Mouse (Mus musculus) layer of hippocampus, postnatal 10 days (tissue): ENCODE results near the gene Ppip5k2. TPM values are rescaled to one million over a fixed set of nuclear protein-coding genes. Genes with fewer than 3 reads are reported as not detected.
"Not testable (repeated sequence)": the region's sequence is repeated elsewhere in the genome, so short reads cannot be mapped to it uniquely, and the experiment has no call there.

Source experiments
- DNase-seq, 2 experiments: peaks; one replicate each; pipeline ENCODE4 v3.0.0; 2021; ENCODE audit warnings: low spot score in 2 of 2
- long read RNA-seq: library from polyadenylated mRNA; stranded (forward); transcript quantifications from one replicate; pipeline ENCODE4 v2.0.0, GENCODE M21; 2023
- total RNA-seq, 2 experiments: library from RNA; stranded (reverse); gene quantifications; 2 replicates each; pipeline ENCODE4 v1.2.3; 2021

The Ppip5k2 gene
- 10 to 100 TPM; 24.2 to 28.3 TPM for total RNA-seq
- long read RNA-seq, partial matches to known transcripts: 1 of 2 reads
- long read RNA-seq, other reads (novel, unspliced or antisense): 1 of 2 reads

DNA sequence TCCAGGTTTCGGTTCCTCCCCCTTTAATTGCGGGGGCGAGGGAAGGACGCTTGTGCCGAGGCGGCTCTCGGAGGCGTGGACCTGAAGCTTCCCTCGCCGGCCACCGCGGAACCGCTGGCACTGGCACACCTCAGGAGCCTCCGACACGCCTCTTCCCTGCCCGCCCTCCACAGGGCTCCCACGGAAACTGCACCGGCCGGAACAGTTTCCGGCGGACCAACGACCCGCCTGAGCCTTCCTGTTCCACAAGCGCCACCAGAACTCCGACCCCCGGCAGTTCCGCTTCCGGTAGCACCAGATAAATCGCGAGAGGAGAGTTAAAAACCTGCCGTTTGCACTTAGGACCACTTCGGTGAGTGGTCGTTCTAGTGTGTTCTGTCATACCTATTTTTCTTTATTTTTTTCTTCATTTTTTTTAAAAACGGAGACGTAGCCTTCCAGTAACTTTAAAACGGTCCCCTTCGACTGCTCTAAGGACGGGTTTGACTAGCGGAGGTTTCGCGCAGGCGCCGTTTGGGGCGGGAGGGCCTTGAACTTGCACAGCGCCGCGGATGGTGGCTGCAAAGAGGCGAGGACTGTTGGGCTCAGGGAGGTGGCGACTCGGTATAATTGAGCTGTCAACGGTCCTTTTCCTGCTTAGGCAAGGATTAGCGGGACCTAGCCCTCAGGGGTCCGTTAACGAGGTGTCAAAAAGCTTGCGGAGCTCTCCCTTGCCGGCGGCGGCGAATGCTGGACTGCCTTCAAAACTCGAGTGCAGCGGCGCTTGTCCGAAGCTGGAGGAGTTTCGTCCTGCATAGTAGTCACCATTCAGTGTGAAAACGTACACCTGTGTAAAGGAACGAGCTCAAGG is at the start of gene Ppip5k2, which contains the start of gene Gin1:
Gene Ppip5k2, minus strand, starts transcription at position 508 of the 850 bp plus-strand sequence.
Gene Gin1, plus strand, starts transcription at position 269 of the 850 bp plus-strand sequence.
- DNase-seq: peak; percentile 91 to 96

GRCm38 (mm10) chr1:97809255-97809912 is 39.2 kb upstream of the Ppip5k2 start:
- DNase-seq: no peak

GRCm38 (mm10) chr1:97804520-97804919 is 34.3 kb upstream of the Ppip5k2 start:
- DNase-seq: no peak

GRCm38 (mm10) chr1:97802207-97802902 is 32.1 kb upstream of the Ppip5k2 start:
- DNase-seq: no peak

DNA sequence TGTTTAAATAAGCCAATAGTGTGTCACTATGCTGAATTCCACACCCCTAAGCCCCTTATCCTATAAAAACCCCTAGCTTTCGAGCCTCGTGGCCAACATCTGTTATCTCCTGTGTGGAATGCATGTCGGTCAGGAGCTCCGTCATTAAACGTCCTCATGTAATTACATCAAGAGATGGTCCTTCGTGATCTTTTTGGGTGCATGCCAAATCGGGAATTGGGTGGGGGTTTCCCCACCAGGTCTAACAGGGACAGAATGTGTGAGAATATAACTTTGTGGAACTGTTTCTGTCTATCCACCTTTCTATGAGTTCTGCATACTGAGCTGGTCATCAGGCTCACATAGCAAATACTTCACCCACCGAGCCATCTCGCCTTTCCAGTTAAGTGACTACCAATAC is 25.7 kb upstream of the Ppip5k2 start:
- no peak for DNase-seq

DNA sequence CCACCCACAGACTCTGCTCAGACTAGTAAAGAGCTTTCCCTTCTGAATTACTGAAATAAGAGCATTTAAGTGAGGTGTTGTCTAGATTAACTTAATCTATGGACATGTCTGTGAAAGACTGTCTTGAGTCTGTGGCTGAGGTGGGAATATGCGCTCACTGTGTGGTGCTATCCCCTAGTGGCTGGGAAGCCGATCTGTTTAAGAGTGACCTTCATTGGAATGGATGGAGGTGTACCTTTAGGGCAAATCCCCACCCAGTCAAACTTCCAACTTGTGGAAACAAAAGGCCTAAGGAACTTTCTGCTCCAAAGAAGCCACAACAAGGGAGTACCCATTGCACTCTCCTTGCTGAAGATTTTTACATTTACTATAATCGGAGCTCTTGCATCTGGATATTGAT is 23.9 kb upstream of the Ppip5k2 start:
- DNase-seq: no peak

GRCm38 (mm10) chr1:97788490-97788889 is 18.3 kb upstream of the Ppip5k2 start:
- DNase-seq: no peak

DNA sequence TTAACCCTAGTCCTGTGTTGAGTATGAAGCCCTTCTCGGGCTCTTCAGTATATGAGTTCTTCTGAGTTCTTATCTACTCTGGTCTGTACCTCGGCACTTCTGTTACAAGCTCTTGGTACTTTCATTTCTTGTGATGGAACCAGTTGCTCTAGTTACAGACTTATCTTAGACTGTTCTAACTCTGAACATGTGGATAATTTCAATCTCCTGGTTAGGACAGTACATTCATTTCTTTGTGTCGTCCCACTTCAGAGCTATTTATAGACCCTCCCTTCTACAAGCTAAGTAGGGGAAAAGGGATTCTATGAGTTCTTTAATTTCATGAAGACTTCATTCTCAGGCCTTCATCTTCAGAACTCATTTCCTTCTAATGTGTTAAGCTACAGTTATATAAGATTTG is 17.5 kb upstream of the Ppip5k2 start:
- no peak for DNase-seq

GRCm38 (mm10) chr1:97785685-97786393 is 15.6 kb upstream of the Ppip5k2 start:
- DNase-seq: no peak

DNA sequence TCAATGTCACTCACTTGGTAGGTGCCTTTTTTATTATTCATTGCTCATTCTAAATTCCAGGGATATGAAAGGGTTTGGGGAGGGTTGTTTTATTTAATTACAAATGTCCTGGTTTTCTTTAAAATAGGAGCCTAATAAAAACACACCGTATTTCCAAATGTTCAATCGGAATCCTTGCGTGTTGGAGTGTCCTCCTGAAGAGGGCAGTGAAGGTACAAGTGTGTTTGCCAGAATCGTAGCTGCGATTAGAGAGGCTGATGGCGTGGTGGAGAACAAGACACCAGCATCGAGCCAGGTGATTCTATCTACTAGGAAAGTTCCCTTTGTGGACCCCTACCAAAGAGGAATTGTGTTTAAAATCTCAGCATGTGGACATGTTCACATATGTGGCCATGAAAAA is 14.7 kb upstream of the Ppip5k2 start:
- DNase-seq: no peak

GRCm38 (mm10) chr1:97781674-97782073 is 11.5 kb upstream of the Ppip5k2 start:
- no peak for DNase-seq

- DNase-seq: no peak
These were observed 3.8 kb upstream of the Ppip5k2 start for GRCm38 (mm10) chr1:97773973-97774372.

DNA sequence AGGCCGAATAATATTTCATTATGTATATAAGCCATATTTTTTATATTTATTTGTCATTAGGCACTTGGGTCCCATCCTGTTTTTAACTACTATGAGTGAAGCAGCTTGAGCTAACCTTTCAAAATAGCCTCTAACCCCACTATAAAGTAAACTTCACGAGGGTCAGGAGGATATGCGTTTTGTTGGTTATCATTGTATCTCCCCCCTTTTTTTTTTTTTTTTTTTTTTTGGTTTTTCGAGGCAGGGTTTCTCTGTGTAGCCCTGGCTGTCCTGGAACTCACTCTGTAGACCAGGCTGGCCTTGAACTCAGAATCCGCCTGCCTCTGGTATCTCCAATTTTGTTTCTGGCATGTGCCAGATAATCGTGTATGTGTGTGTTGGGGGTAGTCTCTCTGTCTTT is 3.2 kb upstream of the Ppip5k2 start:
- DNase-seq: no peak

- DNase-seq: no peak
These were observed 1.5 kb upstream of the Ppip5k2 start for GRCm38 (mm10) chr1:97771727-97772126.

- no peak for DNase-seq
These were observed 907 bp upstream of the Ppip5k2 start for GRCm38 (mm10) chr1:97771118-97771517.

GRCm38 (mm10) chr1:97769294-97769903 is 812 bp downstream of the Ppip5k2 start:
- peak in 1 of 2 experiments; percentile 17 for DNase-seq

- DNase-seq: no peak
These were observed 1.3 kb downstream of the Ppip5k2 start for GRCm38 (mm10) chr1:97768906-97769293.

- DNase-seq: no peak
These were observed 2.1 kb downstream of the Ppip5k2 start for GRCm38 (mm10) chr1:97768089-97768488.

DNA sequence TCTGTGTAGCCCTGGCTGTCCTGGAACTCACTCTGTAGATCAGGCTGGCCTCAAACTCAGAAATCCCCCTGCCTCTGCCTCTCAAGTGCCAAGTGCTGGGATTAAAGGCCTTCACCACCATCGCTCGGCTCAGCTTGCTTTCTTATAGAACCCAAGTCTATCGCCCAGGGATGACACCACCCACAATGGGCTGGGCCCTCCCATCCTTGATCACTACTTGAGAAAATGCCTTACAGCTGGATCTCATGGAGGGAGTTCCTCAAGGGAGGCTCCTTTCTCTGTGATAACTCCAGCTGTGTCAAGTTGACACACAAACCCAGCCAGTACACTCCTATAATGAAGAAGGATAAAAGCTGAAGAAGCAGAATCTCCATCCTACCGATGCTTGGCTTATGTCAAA is 4.5 kb downstream of the Ppip5k2 start:
- DNase-seq: not testable (repeated sequence)

DNA sequence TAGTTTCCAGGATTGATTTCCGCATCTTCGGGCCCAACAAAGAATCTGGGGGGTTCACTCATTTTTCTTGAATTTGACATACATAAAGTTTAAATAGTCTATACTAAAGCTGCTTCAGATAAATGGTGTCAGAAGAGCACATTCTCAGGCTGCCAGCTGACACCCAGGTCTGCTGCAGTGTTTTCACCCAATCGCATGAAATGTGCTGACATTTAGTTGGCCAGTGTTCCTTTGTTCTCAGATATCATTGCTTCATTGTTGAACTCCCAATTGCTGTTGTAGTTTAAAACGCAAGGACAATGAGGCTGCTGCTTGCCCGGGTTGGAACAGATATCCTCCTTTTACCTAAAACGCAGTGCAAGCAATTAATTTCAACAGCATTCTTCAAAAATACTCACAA is 8.7 kb downstream of the Ppip5k2 start:
- DNase-seq: no peak

DNA sequence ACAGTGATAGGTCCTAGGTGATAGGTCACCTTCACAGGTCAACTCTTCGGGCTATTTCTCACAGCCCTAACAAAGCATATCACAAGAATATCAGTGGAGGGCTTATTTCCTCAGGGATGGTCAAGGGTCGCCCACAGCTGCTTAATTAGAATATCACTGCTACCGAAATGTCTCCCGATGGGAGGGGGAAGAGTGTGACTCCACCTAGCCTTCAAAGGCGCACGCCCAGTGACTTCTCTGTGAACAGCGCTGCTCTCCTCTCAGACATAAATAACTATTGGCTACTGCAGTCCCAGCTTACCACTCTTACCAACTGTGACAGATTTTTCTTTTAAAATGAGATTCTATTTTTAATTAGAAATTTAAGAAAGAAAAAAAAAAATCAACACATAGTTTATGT is 9.6 kb downstream of the Ppip5k2 start:
- no peak for DNase-seq
